Mouse (Mus musculus): ENCODE results near the gene Ttll3. TPM values are rescaled to one million over a fixed set of nuclear protein-coding genes. Genes with fewer than 3 reads are reported as not detected.
A peak's percentile ranks its signal among the peaks of the same experiment; 100 is the strongest.

The Ttll3 gene
- polyA plus RNA-seq, 1 experiment: 52.2 TPM

GRCm38 (mm10) chr6:113410001-113410400 lies 20.9 kb downstream of the Ttll3 start:
- Histone ChIP-seq H3K4me3 (replicated peaks; ENCODE audit: insufficient read depth, low read depth, low read length) (no peak overlapping the region), H3K27ac (ENCODE audit: insufficient read depth, low read length) (no peak overlapping the region), H3K4me1 (ENCODE audit: control insufficient read depth, insufficient read depth, low read length) (no peaks in the 10 kb centered on the region), H3K27me3 (ENCODE audit: control insufficient read depth, insufficient read depth, low read length) (no peaks in the 10 kb centered on the region)
- no peak for TF ChIP-seq CTCF (IDR thresholded peaks at IDR 0.05; ENCODE audit: borderline replicate concordance, insufficient read depth, low read depth, low read length)
- no peak for TF ChIP-seq POLR2A (IDR thresholded peaks at IDR 0.05; ENCODE audit: borderline replicate concordance, insufficient read depth, low read length)
- no peak for DNase-seq
- WGBS: 77% methylated on average over 1 of the region's 1 CpGs

- 64% methylated on average over 5 of the region's 5 CpGs for WGBS
- H3K27me3 ChIP-seq (ENCODE audit: control insufficient read depth, insufficient read depth, low read length): no peaks in the 10 kb centered on the region
- no peak overlapping the region for H3K27ac ChIP-seq (ENCODE audit: insufficient read depth, low read length)
- TF ChIP-seq POLR2A (IDR thresholded peaks at IDR 0.05; ENCODE audit: borderline replicate concordance, insufficient read depth, low read length): no peak
- no peak for TF ChIP-seq CTCF (IDR thresholded peaks at IDR 0.05; ENCODE audit: borderline replicate concordance, insufficient read depth, low read depth, low read length)
- H3K4me1 ChIP-seq (ENCODE audit: control insufficient read depth, insufficient read depth, low read length): peaks cover 10% of the 10 kb centered on the region; the same call in 1 of the 2 replicates
- H3K4me3 ChIP-seq (replicated peaks; ENCODE audit: insufficient read depth, low read depth, low read length): no peak overlapping the region
- no peak for DNase-seq
These were observed 27.4 kb downstream of the Ttll3 start for GRCm38 (mm10) chr6:113416416-113416815.

- Histone ChIP-seq H3K4me1 (ENCODE audit: control insufficient read depth, insufficient read depth, low read length) (peaks cover 10% of the 10 kb centered on the region; the same call in 1 of the 2 replicates), H3K4me3 (replicated peaks; ENCODE audit: insufficient read depth, low read depth, low read length) (peak overlapping the region; percentile 94), H3K27ac (ENCODE audit: insufficient read depth, low read length) (peak overlapping the region; percentile 75), H3K27me3 (ENCODE audit: control insufficient read depth, insufficient read depth, low read length) (no peaks in the 10 kb centered on the region)
- 6% methylated on average over 16 of the region's 16 CpGs for WGBS
- TF ChIP-seq CTCF (IDR thresholded peaks at IDR 0.05; ENCODE audit: borderline replicate concordance, insufficient read depth, low read depth, low read length) (no peak), POLR2A (IDR thresholded peaks at IDR 0.05; ENCODE audit: borderline replicate concordance, insufficient read depth, low read length) (no peak)
- no peak for DNase-seq
These were observed 29.6 kb downstream of the Ttll3 start for GRCm38 (mm10) chr6:113418441-113419198.

GRCm38 (mm10) chr6:113419199-113419587 lies 30.1 kb downstream of the Ttll3 start, which contains the start of gene Rpusd3:
Gene Rpusd3, minus strand, starts transcription at chr6:113419340.
- Histone ChIP-seq H3K4me1 (ENCODE audit: control insufficient read depth, insufficient read depth, low read length) (peaks cover 10% of the 10 kb centered on the region; the same call in 1 of the 2 replicates), H3K4me3 (replicated peaks; ENCODE audit: insufficient read depth, low read depth, low read length) (peak within 1 kb of the TSS; percentile 94), H3K27me3 (ENCODE audit: control insufficient read depth, insufficient read depth, low read length) (no peaks in the 10 kb centered on the region), H3K27ac (ENCODE audit: insufficient read depth, low read length) (peak within 1 kb of the TSS; percentile 75)
- TF ChIP-seq POLR2A (IDR thresholded peaks at IDR 0.05; ENCODE audit: borderline replicate concordance, insufficient read depth, low read length) (peak; percentile 98), CTCF (IDR thresholded peaks at IDR 0.05; ENCODE audit: borderline replicate concordance, insufficient read depth, low read depth, low read length) (no peak)
- peak; percentile 97 to 100 for DNase-seq
- WGBS: 1% methylated on average over 25 of the region's 25 CpGs

GRCm38 (mm10) chr6:113423000-113423399 lies 33.9 kb downstream of the Ttll3 start:
- WGBS: 80% methylated on average over 4 of the region's 4 CpGs
- H3K27me3 ChIP-seq (ENCODE audit: control insufficient read depth, insufficient read depth, low read length): no peaks in the 10 kb centered on the region
- H3K27ac ChIP-seq (ENCODE audit: insufficient read depth, low read length): no peak overlapping the region
- no peak for TF ChIP-seq CTCF (IDR thresholded peaks at IDR 0.05; ENCODE audit: borderline replicate concordance, insufficient read depth, low read depth, low read length)
- TF ChIP-seq POLR2A (IDR thresholded peaks at IDR 0.05; ENCODE audit: borderline replicate concordance, insufficient read depth, low read length): no peak
- no peak overlapping the region for H3K4me3 ChIP-seq (replicated peaks; ENCODE audit: insufficient read depth, low read depth, low read length)
- H3K4me1 ChIP-seq (ENCODE audit: control insufficient read depth, insufficient read depth, low read length): peaks cover 4% of the 10 kb centered on the region; the same call in 1 of the 2 replicates
- DNase-seq: no peak

GRCm38 (mm10) chr6:113424187-113424586 lies 35.1 kb downstream of the Ttll3 start:
- no peak for DNase-seq
- Histone ChIP-seq H3K27me3 (ENCODE audit: control insufficient read depth, insufficient read depth, low read length) (no peaks in the 10 kb centered on the region), H3K4me3 (replicated peaks; ENCODE audit: insufficient read depth, low read depth, low read length) (no peak overlapping the region), H3K27ac (ENCODE audit: insufficient read depth, low read length) (no peak overlapping the region), H3K4me1 (ENCODE audit: control insufficient read depth, insufficient read depth, low read length) (no peaks in the 10 kb centered on the region)
- 85% methylated on average over 7 of the region's 7 CpGs for WGBS
- TF ChIP-seq POLR2A (IDR thresholded peaks at IDR 0.05; ENCODE audit: borderline replicate concordance, insufficient read depth, low read length) (no peak), CTCF (IDR thresholded peaks at IDR 0.05; ENCODE audit: borderline replicate concordance, insufficient read depth, low read depth, low read length) (no peak)

- TF ChIP-seq CTCF (IDR thresholded peaks at IDR 0.05; ENCODE audit: borderline replicate concordance, insufficient read depth, low read depth, low read length) (no peak), POLR2A (IDR thresholded peaks at IDR 0.05; ENCODE audit: borderline replicate concordance, insufficient read depth, low read length) (no peak)
- no peaks in the 10 kb centered on the region for H3K4me1 ChIP-seq (ENCODE audit: control insufficient read depth, insufficient read depth, low read length)
- H3K27me3 ChIP-seq (ENCODE audit: control insufficient read depth, insufficient read depth, low read length): no peaks in the 10 kb centered on the region
- DNase-seq: no peak
- no peak overlapping the region for H3K27ac ChIP-seq (ENCODE audit: insufficient read depth, low read length)
- 87% methylated on average over 4 of the region's 4 CpGs for WGBS
- no peak overlapping the region for H3K4me3 ChIP-seq (replicated peaks; ENCODE audit: insufficient read depth, low read depth, low read length)
These were observed 37.6 kb downstream of the Ttll3 start for GRCm38 (mm10) chr6:113426696-113427095.

- Histone ChIP-seq H3K4me3 (replicated peaks; ENCODE audit: insufficient read depth, low read depth, low read length) (no peak overlapping the region), H3K27ac (ENCODE audit: insufficient read depth, low read length) (no peak overlapping the region), H3K27me3 (ENCODE audit: control insufficient read depth, insufficient read depth, low read length) (no peaks in the 10 kb centered on the region), H3K4me1 (ENCODE audit: control insufficient read depth, insufficient read depth, low read length) (no peaks in the 10 kb centered on the region)
- TF ChIP-seq POLR2A (IDR thresholded peaks at IDR 0.05; ENCODE audit: borderline replicate concordance, insufficient read depth, low read length): no peak
- peak; percentile 52; the same call in 1 of the 2 replicates for TF ChIP-seq CTCF (IDR thresholded peaks at IDR 0.05; ENCODE audit: borderline replicate concordance, insufficient read depth, low read depth, low read length)
- DNase-seq: no peak
- 64% methylated on average over 3 of the region's 3 CpGs for WGBS
These were observed 38.3 kb downstream of the Ttll3 start for GRCm38 (mm10) chr6:113427397-113427796.
